Mouse (Mus musculus) forebrain, postnatal 0 days (tissue): ENCODE measurements around the gene Srl. TPM values are rescaled to one million over a fixed set of nuclear protein-coding genes. Genes with fewer than 3 reads are reported as not detected.
"Not testable (repeated sequence)": the region's sequence is repeated elsewhere in the genome, so short reads cannot be mapped to it uniquely, and the experiment has no call there.

ENCODE experiments used
- ATAC-seq: fragments of 200-750 bp; cut with Nextera tagmentation; 2 replicates; pipeline ENCODE4 v1.8.0; 2017; ENCODE audit warnings: mild to moderate bottlenecking, moderate library complexity
- DNase-seq: peaks from one replicate; pipeline ENCODE4 v3.0.0-alpha.2; 2015
- H3K27ac ChIP-seq: fragments of 300-500 bp; sonication (generic); 2 replicates; pipeline ENCODE4 v1.5.1; 2014; ENCODE audit warnings: low read depth, mild to moderate bottlenecking, antibody characterized with exemption, low read length, moderate library complexity, mixed read lengths
- H3K27me3 ChIP-seq: fragments of 300-500 bp; sonication (generic); 2 replicates; pipeline ENCODE4 v1.6.1; 2014; ENCODE audit warnings: mild to moderate bottlenecking, low read length, mixed read lengths; ENCODE audit not compliant: insufficient read depth
- H3K36me3 ChIP-seq: fragments of 300-500 bp; sonication (generic); 2 replicates; pipeline ENCODE4 v1.6.1; 2014; ENCODE audit warnings: mild to moderate bottlenecking, moderate library complexity; ENCODE audit not compliant: insufficient read depth
- H3K4me1 ChIP-seq: fragments of 300-500 bp; sonication (generic); 2 replicates; pipeline ENCODE4 v1.6.1; 2014; ENCODE audit warnings: antibody characterized with exemption; ENCODE audit not compliant: insufficient read depth
- H3K4me2 ChIP-seq: fragments of 300-500 bp; sonication (generic); 2 replicates; pipeline ENCODE4 v1.6.1; 2014; ENCODE audit warnings: low read depth, mild to moderate bottlenecking, moderate library complexity
- H3K4me3 ChIP-seq: fragments of 300-500 bp; sonication (generic); 2 replicates; pipeline ENCODE4 v1.5.1; 2014; ENCODE audit warnings: low read depth, low read length, mixed read lengths
- H3K9ac ChIP-seq: fragments of 300-500 bp; sonication (generic); 2 replicates; pipeline ENCODE4 v1.6.1; 2014; ENCODE audit warnings: mild to moderate bottlenecking
- H3K9me3 ChIP-seq: fragments of 300-500 bp; sonication (generic); 2 replicates; pipeline ENCODE4 v1.6.1; 2016; ENCODE audit warnings: low read length
- CTCF ChIP-seq: sonication (generic); IDR thresholded peaks from 2 replicates; pipeline ENCODE4 v1.5.1; 2016; ENCODE audit warnings: antibody characterized with exemption, control low read depth, low read depth
- WGBS: fragments of 180-500 bp; shearing (Covaris S2); extraction: QIAGEN DNeasy Blood & Tissue Kit; methylation state at CpG from one replicate; pipeline ENCODE4 v1.1.7; 2014; 5-methylcytosine and 5-hydroxymethylcytosine counted together
- polyA plus RNA-seq: library from polyadenylated mRNA; unstranded; fragments of >200 nt; fragmentation: Nextera tagmentation; extraction: Ambion mirVana; gene quantifications from 2 replicates; pipeline ENCODE4 v1.2.1, GENCODE M21; 2015
- total RNA-seq: library from RNA; depleted of rRNA; stranded (reverse); fragments of >200 nt; gene quantifications from 2 replicates; pipeline ENCODE4 v1.2.3, GENCODE M21; 2014

Gene Srl
- total and polyA plus RNA-seq, 2 experiments from 2014 or later, result 23.4 to 55.0 TPM

DNA sequence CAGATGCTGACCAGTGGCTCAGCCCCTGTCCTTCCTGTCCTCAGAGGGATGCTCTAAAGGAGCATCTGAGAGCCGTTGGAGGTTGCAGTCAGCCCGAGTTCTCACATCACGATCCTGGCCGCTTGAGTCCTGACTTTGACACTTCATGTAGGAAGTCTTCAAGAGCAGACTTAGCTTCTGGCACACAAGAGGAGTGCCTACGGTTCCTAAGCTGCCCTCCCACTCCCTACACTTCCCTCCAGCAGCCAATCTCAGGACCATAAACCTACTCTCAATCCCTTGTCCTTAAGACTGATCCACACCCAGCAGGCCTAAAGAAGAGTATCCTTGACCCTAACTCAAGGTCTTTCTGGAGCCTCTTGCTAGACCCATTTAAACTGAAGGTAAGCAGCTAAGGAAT lies 45.8 kb downstream of the Srl start:
- no peaks in the 10 kb centered on the region for H3K36me3 ChIP-seq
- 94% methylated on average over 5 of the region's 5 CpGs for whole genome bisulfite sequencing
- TF ChIP-seq CTCF, result no peak

DNA sequence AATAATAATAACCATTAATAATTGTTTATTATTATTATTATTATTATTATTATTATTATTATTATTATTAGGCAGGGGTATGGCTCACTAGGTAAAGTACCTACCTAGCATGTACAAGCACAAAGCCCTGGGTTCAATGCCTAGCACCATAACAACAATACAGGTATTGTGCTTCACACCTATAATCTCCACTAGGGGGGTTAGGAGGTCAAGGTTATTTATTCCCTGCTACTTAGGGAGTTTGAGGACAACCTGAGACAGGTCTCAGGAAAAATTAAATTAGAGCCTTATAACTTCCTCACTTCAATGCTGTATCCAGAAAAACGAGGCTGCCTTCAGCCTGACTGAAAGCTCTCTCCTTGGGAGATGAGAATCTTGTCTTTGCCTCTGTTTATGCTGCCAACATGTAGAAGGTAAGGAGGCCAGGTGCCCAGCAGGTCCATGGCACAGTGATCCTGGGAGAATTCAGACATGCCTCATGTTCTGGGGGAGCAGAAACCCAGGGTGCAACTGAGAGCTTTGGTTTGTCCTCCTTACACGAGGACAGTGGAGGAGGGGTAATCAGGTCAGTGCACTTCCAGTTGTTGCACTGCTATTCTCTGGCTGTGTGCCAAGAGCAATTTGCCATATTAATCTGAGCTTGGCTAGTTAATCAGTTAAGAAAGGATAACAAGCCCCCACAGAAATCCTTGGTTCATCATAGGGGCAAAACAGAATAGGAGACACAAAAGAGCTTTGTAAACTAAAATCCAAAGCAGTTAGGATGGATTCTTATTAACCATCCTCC lies 48.6 kb downstream of the Srl start:
- no peak overlapping the region for H3K4me3 ChIP-seq
- H3K9ac ChIP-seq, result no peak overlapping the region
- no peaks in the 10 kb centered on the region for H3K36me3 ChIP-seq
- 35% methylated on average over 2 of the region's 2 CpGs for WGBS
- no peak overlapping the region for H3K4me2 ChIP-seq
- DNase-seq, result no peak
- H3K27me3 ChIP-seq, result no peaks in the 10 kb centered on the region
- TF ChIP-seq CTCF, result no peak
- H3K27ac ChIP-seq, result no peak overlapping the region
- no peaks in the 10 kb centered on the region for H3K9me3 ChIP-seq
- no peaks in the 10 kb centered on the region for H3K4me1 ChIP-seq
- no peak for ATAC-seq

More for the DNA sequence above, 45.8 kb downstream of the Srl start:
- H3K27me3 ChIP-seq, result no peaks in the 10 kb centered on the region
- no peak overlapping the region for H3K4me3 ChIP-seq
- no peak overlapping the region for H3K27ac ChIP-seq
- H3K9ac ChIP-seq, result no peak overlapping the region
- DNase-seq (no peak), ATAC-seq (no peak)
- H3K4me1 ChIP-seq, result no peaks in the 10 kb centered on the region
- no peak overlapping the region for H3K4me2 ChIP-seq
- H3K9me3 ChIP-seq, result no peaks in the 10 kb centered on the region

DNA sequence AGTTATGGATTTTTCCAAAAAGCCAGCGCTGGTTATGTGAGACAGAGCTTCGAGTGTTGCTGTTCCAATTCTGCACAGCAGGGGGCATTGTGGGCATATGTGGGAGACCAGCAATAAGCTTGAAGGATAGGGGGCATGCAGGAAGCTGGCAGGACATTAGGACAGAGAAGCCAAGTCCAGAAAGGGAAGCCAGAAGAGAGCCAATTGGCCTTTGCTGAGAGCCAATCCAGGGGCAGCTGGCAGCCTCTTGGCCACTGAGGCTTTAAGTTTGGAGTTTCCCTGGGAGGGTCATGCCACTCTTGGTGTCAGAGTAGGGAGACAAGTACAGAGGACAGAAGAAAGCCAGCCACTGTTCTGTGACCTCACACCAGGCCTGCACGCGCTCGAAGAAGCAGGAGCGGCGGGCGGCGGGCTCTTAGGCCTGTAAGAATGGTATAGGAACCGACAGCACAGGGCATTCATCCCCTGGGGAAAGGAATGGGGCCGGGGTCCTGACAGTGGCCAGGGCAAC lies 52.4 kb downstream of the Srl start:
- TF ChIP-seq CTCF, result peak; percentile 93
- no peak overlapping the region for H3K4me2 ChIP-seq
- ATAC-seq (peak; percentile 96), DNase-seq (peak; percentile 91)
- peaks cover 4% of the 10 kb centered on the region; the same call in 1 of the 2 replicates for H3K36me3 ChIP-seq
- WGBS, result 58% methylated on average over 11 of the region's 11 CpGs
- no peak overlapping the region for H3K4me3 ChIP-seq
- peak overlapping the region; percentile 10; the same call in 1 of the 2 replicates for H3K9ac ChIP-seq
- H3K27me3 ChIP-seq, result no peaks in the 10 kb centered on the region
- H3K27ac ChIP-seq, result 0 out of 2 replicates have a peak overlapping the region, but pooled peaks have one; percentile 54
- H3K4me1 ChIP-seq, result no peaks in the 10 kb centered on the region
- no peaks in the 10 kb centered on the region for H3K9me3 ChIP-seq

DNA sequence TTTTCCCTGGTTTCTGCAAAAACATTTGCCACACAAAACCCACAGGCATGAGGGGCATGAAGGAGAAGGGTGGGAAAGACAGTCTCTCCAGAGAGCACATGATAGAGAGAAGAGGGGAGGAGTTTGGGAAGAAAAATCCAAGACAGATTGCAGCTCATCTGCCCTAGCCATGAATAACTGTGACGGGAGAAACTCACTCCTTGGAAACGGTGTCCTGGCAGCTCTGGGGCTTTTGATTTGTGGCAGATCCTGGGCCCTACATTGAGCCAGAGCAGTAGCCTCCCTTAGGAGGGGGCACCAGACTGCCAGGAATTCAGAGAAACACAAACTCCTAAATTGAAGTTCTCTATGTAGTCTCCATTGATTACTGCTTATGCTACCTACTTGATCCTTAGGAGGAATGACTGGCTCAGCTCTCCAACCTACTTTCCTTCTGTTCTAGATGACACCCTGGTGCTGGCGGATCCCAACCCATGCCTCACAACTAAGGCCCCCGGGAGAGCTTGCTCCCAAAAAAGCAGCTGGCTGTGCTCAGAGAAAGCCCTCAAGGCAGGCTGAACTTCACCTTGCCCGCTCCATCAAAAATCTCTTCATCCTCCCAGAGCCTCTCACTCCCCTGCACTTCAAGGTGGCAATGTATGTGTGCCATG lies 60.9 kb downstream of the Srl start:
- no peak overlapping the region for H3K4me3 ChIP-seq
- TF ChIP-seq CTCF, result no peak
- H3K4me1 ChIP-seq, result no peaks in the 10 kb centered on the region
- 70% methylated on average over 5 of the region's 5 CpGs for WGBS
- H3K27me3 ChIP-seq, result no peaks in the 10 kb centered on the region
- no peak overlapping the region for H3K9ac ChIP-seq
- peak; percentile 66 for DNase-seq
- no peak overlapping the region for H3K4me2 ChIP-seq
- peak overlapping the region; percentile 40 for H3K27ac ChIP-seq
- H3K9me3 ChIP-seq, result no peaks in the 10 kb centered on the region
- H3K36me3 ChIP-seq, result peaks cover 13% of the 10 kb centered on the region; the same call in 1 of the 2 replicates
- ATAC-seq, result peak; percentile 88

DNA sequence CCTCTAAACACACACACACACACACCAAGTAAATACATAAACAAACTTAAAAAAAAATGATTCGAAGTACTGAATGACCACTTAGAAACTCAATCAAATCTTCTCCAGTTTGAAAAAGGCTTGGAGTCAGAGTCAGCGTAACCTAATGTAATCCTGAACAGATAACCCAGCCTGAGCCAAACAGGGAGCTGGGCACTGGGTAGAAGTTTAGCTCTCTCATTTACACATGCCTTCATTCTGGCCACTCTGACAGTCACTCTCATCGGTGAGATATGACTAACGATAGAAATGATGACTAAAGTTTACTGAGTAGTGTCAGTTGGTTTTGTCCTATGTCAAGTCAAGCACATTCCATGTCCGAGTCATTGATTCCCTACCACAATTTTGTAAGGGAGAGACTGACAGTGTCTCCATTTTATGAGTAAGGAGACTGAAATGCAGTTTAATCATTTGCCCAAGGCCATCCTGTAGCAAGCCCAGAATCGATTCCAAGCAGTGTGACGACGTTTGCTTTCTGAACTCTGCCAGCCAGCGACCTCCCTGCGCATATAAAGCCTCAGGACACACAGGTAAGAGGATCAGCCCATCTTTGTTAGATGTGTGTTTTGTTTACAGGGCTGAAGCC lies 63.9 kb downstream of the Srl start:
- Histone ChIP-seq H3K27me3 (no peaks in the 10 kb centered on the region), H3K9me3 (no peaks in the 10 kb centered on the region), H3K4me3 (no peak overlapping the region), H3K27ac (no peak overlapping the region), H3K4me1 (peaks cover 6% of the 10 kb centered on the region), H3K4me2 (no peak overlapping the region), H3K36me3 (peaks cover 8% of the 10 kb centered on the region; the same call in 1 of the 2 replicates), H3K9ac (no peak overlapping the region)
- TF ChIP-seq CTCF, result no peak
- ATAC-seq, result no peak
- DNase-seq, result no peak
- WGBS, result 88% methylated on average over 10 of the region's 10 CpGs

DNA sequence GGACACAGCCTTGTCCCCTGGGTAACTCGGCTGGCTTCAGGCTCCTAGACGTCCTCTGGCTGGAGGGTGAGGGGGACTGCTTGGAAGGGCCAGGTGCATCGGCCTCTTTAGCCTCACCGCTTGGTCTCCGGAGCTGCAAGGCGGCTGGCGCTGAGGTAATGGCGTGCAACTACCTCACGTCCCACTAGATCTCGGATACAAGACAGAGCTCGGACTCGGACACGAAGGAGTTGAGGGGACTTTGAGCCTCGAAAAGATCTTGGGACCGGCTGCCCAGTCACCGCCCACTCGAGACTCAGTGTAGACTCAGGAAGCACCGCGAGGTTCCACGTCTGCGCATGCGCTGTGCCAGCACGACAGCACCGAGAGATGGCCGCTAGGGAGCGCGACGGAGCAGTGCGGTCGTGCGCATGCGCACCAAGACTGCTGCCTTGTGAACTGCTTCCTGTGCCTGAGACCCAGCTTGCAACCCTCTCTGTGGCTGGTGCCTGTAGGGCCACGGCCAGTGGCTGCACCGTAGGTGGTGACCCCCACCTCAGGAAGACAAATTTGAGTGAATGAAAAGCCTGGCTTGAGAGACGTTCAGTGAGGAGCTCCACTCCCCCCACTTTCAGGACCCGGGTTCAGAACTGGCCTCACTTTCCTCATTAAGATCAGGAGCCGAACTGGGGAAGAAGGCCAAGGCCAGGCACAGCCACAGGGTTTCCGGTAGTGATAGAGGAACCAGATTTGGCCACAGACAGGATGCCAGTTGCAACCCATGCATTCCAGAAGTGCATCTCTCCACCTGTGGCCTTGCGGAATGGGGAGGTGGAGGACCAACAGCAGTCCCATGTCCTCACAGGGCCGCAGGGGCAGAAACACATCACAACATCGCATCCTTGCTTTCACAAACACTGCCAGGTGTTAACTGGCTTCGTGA lies 66.5 kb downstream of the Srl start:
- Histone ChIP-seq H3K9me3 (no peaks in the 10 kb centered on the region), H3K27me3 (no peaks in the 10 kb centered on the region), H3K9ac (peak overlapping the region; percentile 75), H3K27ac (peak overlapping the region; percentile 40), H3K4me3 (peak overlapping the region; percentile 56), H3K4me2 (peak overlapping the region; percentile 90), H3K36me3 (no peaks in the 10 kb centered on the region), H3K4me1 (peaks cover 6% of the 10 kb centered on the region)
- WGBS, result 16% methylated on average over 42 of the region's 42 CpGs
- DNase-seq, result peak; percentile 98
- TF ChIP-seq CTCF, result peak; percentile 99
- ATAC-seq, result peak; percentile 96

DNA sequence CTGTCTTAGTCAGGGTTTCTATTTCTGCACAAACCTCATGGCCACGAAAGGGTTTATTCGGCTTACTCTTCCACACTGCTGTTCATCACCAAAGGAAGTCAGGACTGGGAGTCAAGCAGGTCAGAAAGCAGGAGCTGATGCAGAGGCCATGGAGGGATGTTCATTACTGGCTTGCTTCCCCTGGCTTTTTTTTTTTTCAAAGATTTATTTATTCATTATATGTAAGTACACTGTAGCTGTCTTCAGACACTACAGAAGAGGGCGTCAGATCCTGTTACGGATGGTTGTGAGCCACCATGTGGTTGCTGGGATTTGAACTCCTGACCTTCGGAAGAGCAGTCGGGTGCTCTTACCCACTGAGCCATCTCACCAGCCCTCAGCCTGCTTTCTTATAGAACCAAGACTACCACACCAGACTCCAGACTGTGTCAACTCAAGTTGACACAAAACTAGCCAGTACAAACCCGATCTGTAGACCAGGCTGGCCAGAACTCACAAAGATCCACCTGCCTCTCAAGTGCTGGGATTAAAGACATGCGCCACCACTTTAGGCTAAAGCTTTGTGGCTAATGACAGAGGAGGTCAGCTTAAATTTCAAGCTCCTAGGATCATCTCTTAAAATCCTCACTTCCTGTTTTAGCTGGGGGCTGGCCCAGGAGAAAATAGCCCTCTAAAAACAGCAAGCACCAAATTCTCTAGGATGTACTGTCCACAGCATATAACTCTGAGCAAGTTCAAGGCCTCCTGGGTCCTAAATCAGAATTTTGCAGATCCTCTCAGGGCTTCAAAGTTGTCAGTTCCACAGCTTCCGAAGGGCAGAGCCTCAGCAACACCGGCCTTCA lies 67.4 kb downstream of the Srl start:
- peak overlapping the region; percentile 56 for H3K4me3 ChIP-seq
- not testable (repeated sequence) for H3K27me3 ChIP-seq, H3K36me3 ChIP-seq, DNase-seq, H3K9me3 ChIP-seq, H3K4me1 ChIP-seq, ATAC-seq
- WGBS, result 78% methylated on average over 10 of the region's 10 CpGs
- H3K27ac ChIP-seq, result peak overlapping the region; percentile 40
- H3K9ac ChIP-seq, result peak overlapping the region; percentile 75
- H3K4me2 ChIP-seq, result peak overlapping the region; percentile 90
